Mouse (Mus musculus): Measurements from ENCODE around the gene Gm9837.

Gene Gm9837

GRCm38 (mm10) chr11:53486822-53487594, 16.7 kb upstream of the Gm9837 start:
- peak; percentile 61 to 71 for DNase-seq

- no peak for DNase-seq
These were observed 16.1 kb upstream of the Gm9837 start for GRCm38 (mm10) chr11:53486351-53486750.

GRCm38 (mm10) chr11:53485719-53486118, 15.4 kb upstream of the Gm9837 start:
- DNase-seq: peak in 1 of 2 experiments; percentile 29

GRCm38 (mm10) chr11:53483159-53483891, 13.0 kb upstream of the Gm9837 start:
- DNase-seq: peak; percentile 53 to 71

GRCm38 (mm10) chr11:53481088-53481730, 10.9 kb upstream of the Gm9837 start:
- DNase-seq: no peak

- DNase-seq: peak; percentile 78 to 79
These were observed 9.6 kb upstream of the Gm9837 start, which contains the start of the genes Gm9945 and Sowaha for GRCm38 (mm10) chr11:53479783-53480301. Gene Gm9945, plus strand, starts transcription at chr11:53480166. Gene Sowaha, minus strand, starts transcription at chr11:53480274.

- peak in 1 of 2 experiments; percentile 58 for DNase-seq
These were observed 9.0 kb upstream of the Gm9837 start for GRCm38 (mm10) chr11:53479171-53479782.

- DNase-seq: peak; percentile 62 to 63
These were observed 8.3 kb upstream of the Gm9837 start for GRCm38 (mm10) chr11:53478383-53479170.

- DNase-seq: no peak
These were observed 7.6 kb upstream of the Gm9837 start for GRCm38 (mm10) chr11:53477833-53478232.

GRCm38 (mm10) chr11:53475620-53476019, 5.3 kb upstream of the Gm9837 start:
- no peak for DNase-seq

GRCm38 (mm10) chr11:53472709-53473108, 2.4 kb upstream of the Gm9837 start:
- no peak for DNase-seq

GRCm38 (mm10) chr11:53469294-53469967, 848 bp downstream of the Gm9837 start:
- DNase-seq: no peak

- DNase-seq: peak; percentile 92 to 95
These were observed 3.9 kb downstream of the Gm9837 start for GRCm38 (mm10) chr11:53466231-53466971.

GRCm38 (mm10) chr11:53463551-53464424, 6.5 kb downstream of the Gm9837 start:
- peak in 1 of 2 experiments; percentile 37 for DNase-seq

- peak; percentile 52 to 58 for DNase-seq
These were observed 8.6 kb downstream of the Gm9837 start for GRCm38 (mm10) chr11:53461727-53462126.

GRCm38 (mm10) chr11:53460192-53460591, 10.1 kb downstream of the Gm9837 start:
- no peak for DNase-seq

GRCm38 (mm10) chr11:53458996-53459395, 11.3 kb downstream of the Gm9837 start:
- no peak for DNase-seq

- DNase-seq: no peak
These were observed 12.8 kb downstream of the Gm9837 start for GRCm38 (mm10) chr11:53457372-53457954.

All from cerebellum, postnatal 14 days (tissue).